Mouse (Mus musculus) left cerebral cortex, adult 8-10 months (tissue): Measurements from ENCODE around the gene Sept11. TPM values are rescaled to one million over a fixed set of nuclear protein-coding genes. Genes with fewer than 3 reads are reported as not detected.

Source experiments
- DNase-seq, 2 experiments: peaks; one replicate each; pipeline ENCODE4 v3.0.0; 2022; ENCODE audit warnings: low spot score in 2 of 2
- total RNA-seq, 4 experiments: library from RNA; stranded (reverse); gene quantifications; 2 replicates each; pipeline ENCODE4 v1.2.4; 2022

Gene Sept11
- total RNA-seq, 4 experiments from 2014 or later: 172 to 182 (median 180) TPM

DNA sequence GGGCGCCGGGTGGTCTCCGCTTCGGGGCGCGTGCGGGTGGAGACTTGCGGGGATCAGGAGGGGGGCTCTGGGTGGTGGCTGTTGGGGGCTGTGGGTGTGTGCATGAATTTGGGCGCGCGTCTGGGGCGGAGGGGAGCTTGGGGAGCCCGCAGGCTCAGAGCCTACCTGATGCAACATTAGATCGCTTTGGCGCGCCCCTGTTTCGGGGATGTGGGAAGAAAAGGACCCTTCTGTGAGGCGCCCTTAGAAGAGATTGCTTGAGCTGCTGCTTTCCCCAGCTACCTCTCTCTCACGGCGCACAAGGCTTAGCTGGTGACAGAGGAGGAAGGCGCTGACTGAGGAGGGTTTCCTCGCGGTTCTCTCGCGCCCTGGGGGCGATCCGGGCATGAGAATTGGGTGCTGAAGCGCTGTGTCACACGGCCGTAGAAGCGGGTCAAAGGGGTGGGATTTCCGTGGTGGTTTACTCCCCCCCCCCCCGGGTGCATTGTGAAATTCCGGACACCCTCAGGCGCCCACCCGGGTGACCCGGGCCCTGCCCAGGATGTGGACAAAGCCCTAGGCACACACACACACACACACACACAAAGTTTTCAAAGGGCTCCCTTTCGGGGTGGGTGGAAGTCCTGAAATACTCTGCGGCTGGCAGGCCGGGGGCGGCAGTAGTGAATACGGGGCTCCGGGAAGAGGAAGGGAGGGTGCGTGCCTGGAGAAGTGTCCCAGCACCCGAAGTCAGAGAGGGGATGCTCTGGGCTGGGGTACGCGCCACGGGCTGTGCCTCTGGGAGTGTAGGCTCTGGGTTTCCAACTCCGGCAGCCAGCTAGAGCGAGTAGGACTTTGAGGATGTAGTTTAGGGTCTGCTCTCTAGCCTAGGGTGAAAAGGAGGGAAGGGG lies 646 bp downstream of the Sept11 start:
- DNase-seq: peak in 1 of 2 experiments; percentile 41

DNA sequence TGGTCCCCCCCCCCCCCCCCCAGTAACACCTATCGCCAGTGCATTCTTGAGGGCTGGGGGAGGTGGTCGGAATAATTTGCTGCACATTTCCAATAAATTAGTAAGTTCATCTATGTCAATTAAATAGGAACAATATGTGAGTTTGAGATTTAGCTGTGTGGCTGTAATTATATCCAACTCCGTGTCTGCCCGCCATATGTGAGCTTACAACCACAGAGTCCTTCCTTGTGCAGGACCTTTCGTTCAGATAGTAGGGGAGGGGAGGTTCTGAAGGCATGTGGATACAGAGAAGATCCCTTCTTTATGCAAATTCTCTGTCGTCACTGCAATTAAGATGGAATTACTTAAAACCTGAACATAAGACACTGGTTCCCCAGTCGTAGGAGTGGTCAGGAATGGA lies 2.1 kb downstream of the Sept11 start:
- no peak for DNase-seq

DNA sequence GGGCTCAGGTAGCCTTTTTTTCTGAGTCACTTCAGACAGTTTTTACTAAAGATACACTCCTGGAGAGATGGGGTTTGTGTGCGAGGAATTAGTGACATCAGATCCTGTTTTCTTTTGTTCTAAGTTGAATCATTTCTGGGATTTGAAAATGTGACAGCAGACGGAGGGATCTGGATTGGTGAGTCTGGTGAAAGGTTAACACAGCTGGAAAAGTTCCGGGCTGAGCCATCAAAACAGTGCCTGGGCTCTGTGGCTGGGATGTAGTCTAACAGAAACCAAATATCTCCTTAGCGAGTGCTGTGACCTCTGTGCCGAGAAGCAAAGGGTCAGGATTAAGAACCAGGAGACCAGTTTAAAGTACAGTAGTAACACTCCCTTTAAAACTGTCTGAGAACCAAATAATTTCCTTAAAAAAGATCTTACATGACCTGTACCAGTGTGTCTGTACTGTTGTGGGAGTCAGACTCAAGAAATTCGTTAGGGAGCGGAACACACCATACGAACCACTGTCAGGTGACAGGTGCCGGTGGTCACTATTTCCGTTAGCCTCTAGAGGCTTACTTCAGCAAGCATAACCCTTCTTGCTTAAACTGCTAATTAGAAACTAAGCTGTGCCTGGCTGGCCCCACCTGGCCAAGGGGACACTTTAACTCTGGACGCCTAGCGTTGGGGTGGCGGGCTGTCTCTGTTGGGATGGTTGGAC lies 4.1 kb downstream of the Sept11 start:
- DNase-seq: no peak

DNA sequence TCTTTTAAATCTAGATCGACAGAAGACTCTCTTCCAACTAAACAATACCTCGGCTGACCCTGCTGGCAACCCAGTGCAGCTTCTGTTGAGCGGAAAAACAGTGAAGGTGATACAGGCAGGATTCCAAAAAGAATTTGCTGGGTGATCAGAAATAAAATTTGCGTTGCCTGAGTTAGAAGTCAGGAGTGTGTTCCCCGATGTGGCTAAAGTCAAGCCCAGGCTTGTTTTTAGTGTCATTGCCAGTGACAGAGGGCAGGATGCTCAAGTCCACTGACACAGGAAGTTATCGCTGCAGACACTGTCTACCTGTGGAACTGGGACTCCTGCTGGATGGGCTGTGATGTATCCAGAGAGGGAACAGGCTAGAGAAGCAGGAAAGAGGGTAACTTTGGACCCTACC lies 5.0 kb downstream of the Sept11 start:
- DNase-seq: no peak

DNA sequence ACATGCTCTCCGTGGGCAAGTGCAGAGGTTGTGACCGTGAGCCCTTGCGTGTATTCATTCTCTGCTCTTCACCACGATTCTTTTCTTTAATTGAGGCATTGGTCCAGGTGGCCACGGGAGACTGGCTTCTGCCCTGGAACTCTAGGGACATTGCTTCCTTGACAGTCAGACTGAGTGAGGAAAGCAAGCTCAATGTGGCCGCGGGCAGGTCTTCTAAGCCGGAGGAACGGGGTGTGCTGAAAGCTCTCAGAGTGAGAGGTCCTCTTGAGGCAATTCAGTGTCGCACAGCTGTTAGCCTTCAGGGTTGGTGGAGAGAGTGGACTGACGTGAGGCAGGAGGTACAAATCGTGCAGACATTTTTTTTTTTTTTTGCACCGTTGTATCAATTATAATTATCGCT lies 5.6 kb downstream of the Sept11 start:
- no peak for DNase-seq

DNA sequence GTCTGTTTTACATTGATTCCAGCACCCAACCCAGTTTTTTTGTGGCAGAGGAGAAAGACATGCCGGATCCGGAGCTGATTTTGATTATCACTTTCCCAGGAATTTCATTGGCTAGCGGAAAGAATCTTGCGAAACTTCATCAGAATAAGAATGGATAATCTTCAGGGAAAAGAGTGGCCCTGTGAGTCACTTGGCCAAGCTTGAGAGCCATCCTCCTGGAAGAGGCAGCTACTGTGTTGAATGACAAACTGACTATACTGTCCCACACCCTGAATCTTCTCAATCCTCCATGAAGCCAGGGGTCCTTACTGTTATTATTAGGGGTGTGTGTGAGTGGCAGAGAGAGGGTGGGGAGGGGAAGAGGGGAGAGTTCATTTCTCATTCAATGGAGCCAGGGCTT lies 7.7 kb downstream of the Sept11 start:
- no peak for DNase-seq

DNA sequence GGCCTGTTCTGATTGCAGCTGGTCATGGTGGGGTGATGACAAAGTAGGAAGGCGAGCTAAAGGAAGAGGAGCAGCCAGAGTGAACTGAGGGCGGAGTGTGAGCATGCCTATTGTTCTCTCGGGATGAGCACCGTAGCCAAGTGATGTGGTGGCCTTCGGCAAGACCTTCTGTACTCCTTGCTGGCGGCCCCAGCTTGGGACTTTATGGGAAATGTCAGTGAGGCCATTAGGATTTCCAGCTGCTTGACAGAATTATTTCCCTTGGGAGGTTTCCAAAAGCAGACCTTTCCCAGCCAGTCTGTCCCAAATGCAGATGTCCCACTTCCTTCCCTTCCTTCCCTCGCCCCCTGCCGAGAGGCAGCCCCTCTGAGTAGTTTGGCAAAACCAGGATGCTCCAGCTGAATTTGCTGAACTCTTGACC lies 8.1 kb downstream of the Sept11 start:
- no peak for DNase-seq

DNA sequence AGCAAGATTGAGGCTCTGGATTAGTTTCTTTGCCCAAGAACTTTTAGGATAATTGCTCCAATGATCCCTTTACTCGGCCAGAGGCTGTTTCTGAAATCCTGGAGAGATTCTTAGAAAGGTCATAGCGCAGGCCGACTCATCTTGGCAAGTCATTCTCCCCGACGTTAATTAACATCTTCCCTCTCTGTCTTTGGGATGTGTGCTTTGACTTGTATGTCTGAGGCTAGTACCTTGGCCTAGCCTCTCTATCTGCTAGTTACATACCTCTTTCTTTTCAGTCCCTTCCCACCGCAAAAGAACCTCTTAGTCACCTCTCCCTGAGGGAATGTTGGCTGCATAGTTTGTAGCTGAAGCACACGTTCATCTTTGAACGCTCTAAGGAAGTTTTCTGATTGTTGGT lies 10.4 kb downstream of the Sept11 start:
- no peak for DNase-seq

DNA sequence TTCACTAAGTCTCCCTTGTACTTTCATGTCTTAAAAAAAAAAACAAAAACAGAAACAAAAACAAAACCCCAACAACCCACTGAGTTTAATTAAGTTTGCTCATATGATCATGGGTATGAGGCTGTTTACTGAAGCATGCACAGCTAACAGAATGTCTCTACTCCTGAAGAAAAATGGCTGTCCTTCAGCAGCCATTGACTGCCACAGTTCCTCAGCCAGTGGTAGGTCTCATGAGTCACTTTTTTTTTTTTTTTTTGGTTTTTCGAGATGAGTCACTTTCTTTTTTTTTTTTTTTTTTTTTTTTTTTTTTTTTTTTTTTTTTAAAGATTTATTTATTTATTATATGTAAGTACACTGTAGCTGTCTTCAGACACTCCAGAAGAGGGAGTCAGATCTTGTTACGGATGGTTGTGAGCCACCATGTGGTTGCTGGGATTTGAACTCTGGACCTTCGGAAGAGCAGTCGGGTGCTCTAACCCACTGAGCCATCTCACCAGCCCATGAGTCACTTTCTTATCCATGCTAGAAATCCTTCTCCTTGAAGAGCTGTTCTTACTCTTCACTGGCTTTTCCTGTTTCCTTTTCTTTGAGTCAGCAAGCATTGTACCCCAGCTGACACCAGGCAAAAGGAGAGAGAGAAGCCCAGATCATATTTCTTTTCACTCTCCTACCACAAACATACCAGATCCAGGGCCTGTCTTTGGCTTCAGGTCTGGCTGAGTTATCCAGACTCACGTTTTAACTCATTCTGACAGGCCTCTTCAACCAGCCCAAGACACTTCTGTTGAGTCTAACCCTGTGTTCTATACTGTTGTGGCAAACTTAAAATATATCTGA lies 12.0 kb downstream of the Sept11 start:
- no peak for DNase-seq

DNA sequence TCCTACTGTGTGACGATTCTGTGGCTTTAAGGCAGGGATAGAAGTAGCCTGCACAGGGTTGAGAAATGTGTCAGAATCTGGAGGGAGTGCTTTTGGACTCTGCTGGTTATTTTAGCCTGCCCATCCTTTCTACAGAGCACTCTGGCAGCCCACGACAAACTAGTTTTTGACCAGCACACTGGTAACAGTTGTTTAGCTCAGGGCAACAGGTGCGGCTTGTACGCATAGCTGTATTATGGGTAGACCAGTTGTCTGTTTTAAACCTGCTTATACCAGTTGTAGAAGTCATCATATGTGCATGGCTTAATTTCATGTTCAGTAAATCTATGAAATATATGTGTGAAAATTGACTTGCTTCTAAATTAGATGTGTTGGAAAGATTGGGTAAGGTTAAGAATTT lies 12.8 kb downstream of the Sept11 start:
- no peak for DNase-seq

DNA sequence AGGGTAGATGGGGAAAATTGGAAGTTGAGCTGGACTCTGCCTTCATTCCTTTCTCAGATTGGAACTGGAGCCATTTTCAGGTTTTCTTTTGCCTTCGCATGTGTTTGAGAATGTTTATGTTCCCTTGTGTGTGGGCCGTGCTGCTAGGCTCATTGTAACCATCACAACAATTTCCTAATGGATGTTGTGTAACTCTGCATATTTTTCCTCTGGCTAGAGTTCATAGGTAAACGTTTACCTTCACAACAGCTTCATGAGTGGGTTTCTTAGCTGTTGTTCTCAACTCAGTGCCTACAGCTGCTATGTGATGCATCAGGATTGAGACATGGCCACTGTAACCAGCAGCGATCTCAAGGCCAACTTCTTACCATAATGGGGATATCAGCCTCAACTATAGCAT lies 15.5 kb downstream of the Sept11 start:
- no peak for DNase-seq

DNA sequence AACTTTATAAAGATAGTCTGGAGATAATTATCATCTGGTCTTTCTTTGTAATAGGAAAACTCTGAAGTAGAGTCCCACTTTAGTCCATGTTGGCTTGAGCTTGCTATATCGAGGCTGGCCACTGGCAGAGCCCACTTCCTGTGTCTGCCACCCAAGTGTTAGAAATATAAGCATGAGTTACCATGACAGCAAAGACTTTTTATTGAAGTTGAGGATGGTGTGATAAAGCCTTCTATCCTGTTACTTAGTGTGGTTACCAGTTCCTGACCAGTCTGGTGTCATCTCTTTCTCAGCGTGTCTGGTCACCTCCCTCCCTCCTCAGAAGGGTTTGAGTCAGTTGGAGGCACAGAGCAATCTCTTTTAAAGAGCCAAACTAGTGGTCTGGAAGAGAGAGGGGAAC lies 16.3 kb downstream of the Sept11 start:
- no peak for DNase-seq

DNA sequence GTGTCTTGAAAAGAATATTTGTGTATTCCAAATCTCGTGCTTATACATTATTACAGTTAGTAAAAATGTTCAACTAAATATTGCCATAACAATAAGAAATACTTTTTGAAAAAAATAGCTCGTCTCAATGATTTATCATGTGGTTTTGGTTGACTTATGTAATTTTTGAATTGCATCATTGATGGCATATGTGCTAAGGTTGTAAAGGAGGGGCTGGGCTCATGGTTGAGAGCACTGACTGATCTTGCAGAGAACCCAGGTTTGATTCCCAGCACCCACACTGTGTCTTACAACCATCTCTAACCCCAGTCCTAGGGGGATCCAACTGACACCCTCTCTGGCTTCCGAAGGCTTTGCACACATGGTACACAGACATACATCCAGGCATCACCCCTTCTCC lies 19.1 kb downstream of the Sept11 start:
- no peak for DNase-seq

DNA sequence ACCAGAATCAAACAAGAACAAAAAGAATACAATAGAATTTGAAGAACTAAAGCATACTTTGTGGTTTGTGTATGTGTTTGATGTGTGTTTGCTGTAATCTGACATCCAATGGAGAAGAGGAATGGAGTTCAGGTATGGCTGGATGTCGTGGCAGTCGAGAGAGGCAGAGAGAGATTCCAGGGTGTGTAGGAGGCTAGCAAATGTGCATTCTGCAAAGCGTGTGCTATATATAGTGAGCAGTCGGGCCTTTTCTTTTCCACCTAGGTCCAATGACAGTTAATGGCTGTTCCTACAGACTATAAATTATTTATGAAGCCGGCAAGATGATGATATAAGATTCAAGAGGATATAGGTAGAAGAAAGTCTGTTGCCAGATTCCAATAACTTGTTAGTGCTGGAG lies 20.3 kb downstream of the Sept11 start:
- no peak for DNase-seq

DNA sequence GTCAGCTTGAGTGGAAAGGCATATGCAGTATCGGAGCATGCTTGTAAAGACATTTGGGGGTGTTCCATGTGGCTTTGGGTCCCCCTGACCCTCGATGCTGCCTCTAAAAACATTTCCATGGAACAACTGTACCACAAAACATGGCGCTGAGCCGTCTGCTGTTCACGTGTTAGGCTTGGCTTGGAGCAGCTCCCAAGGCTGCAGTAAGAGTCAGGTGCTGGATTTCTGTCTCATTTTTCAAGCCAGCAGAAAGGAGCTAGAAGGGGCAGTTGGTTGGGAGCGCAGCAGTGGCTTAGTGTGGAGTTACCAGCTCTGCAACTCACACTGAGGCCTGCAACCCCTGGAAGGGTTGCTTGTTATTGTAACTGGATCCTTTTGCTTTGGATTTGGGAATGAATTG lies 21.3 kb downstream of the Sept11 start:
- no peak for DNase-seq

DNA sequence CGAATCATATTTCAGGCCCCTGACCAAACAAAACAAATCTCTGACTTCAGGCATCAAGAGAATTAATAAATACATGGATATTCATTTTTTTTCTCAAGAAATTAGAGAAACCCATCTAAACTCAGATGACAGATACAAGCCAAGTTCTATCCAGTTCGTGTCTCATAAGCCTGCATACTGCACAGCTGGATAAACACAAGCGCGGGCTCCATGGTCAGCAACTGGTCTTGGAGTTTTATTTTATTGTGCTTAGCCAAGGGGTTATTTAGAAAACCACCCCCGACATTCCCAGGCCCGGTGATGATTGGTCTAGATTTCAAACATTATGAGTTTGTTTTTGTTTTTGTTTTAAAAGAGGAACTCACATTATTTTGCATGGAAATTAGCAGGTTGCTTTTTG lies 21.8 kb downstream of the Sept11 start:
- no peak for DNase-seq

DNA sequence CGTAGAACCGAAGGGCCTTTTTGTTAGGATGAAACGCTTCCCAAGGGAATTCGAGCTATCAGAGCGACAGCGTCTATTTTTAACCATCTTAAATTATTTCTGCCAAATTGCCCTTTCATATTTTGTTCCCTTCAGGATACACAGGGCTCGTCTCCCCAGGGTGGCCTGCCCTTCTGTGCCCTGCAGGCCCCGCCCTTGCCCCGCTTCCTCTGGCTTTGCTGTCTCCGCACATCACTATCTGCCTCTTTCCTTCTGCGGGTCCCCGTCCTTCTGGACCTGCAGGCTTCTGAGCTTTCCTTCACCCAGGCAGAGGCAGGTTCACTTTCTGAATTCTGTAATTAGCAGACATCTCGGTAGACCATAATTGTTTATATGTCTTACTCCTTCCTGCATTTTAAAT lies 22.6 kb downstream of the Sept11 start:
- no peak for DNase-seq

DNA sequence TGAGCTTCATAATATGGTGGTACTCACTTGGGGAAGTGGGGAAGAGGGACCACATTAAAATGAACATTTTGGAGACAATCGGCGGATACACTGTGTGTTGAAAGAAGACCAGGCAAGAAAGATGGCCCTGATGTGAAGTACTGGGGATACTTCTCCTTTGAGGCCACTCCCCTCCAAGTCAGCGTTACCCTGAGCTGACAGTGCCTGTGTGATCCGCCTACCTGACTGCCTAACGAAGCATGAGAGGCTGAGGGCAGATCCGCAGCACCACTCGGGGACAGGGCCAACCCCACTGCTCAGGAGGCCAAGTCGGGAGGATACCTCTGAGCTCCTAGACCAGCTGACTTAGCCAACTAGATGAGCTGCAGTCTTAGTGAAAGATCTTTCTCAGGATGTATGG lies 24.4 kb downstream of the Sept11 start:
- DNase-seq: no peak

DNA sequence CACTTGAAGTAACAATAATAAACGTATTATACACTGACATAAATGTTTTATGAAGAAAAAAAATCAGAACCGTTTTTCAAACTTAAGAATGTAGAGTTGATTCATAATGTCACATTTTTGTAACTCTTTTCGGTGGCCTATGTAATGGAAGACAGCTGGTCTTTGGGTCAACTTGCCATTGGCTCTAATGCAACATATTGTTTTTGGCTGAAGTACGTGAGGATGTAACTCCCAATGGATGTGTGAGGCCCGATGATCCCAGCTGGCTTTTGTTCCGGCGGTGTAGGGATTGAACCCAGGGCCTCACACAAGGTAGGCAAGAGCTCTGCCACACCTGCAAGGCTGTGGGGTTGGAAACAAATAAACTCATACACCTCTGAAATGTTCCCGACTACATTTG lies 28.4 kb downstream of the Sept11 start:
- DNase-seq: no peak

DNA sequence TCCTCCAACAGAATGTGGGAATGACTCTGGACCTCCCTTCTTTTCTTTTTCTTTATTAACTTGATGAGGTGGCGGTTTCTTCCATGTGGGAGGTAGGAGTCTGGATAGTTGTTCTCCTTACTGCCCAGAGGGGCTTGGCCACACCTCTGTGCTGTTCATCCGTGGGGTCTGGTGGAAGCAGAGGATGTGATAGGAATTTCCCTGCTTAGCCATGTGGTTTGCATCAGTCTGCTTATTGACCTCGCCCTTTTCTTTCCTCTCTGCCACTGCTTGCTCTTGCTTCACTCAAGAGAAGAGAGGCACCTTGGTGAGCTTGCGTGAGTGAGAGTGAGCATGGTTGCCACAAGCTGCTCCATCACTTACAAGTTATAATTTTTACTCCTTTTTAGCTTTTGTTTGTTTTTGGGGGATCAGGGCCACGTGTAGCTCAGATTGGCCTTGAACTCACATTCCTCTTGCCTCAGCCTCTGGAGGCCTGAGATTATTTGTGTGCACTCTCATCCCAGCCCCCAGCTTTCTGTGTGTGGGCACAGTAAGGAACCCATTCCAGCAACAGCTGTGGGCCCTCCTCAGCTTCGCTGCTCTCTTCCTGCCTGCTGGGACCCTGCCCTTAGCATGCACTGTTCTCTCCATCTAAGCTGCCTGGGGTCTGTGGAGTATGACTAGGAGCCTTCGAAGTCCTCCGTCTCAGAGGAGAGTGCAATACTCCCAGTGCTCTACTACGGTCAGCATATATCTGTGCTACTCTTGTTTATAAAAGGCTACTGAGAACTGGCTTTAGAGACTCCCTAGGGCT lies 31.0 kb downstream of the Sept11 start:
- DNase-seq: no peak

DNA sequence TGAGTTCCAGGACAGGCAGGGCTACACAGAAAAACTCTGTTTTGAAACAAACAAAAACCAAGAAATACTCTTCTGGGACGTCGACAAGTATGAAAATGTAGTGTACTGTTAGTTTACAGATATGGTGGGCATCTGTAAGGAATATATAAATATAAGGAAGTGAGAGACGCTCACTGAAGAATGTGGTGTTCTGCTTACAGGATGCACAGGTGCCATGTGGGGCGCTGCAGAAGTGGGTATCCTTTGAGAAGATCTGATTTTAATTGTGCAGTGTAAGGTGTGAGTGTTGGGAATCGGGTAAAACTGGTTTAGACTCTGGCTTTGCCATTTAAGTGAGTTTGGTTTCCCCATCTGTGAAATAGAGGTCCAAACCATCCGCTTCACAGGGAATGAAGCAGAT lies 32.1 kb downstream of the Sept11 start:
- no peak for DNase-seq
